Mouse (Mus musculus) left cerebral cortex, adult 11 months (tissue): ENCODE results near the gene Mcrip1.
A peak's percentile ranks its signal among the peaks of the same experiment; 100 is the strongest.
"Not testable (repeated sequence)": the region's sequence is repeated elsewhere in the genome, so short reads cannot be mapped to it uniquely, and the experiment has no call there.

Source experiments
- DNase-seq: peaks from one replicate; pipeline ENCODE4 v3.0.0; 2022; ENCODE audit warnings: low spot score

The Mcrip1 gene

GRCm38 (mm10) chr11:120549168-120549945, at the start of gene Mcrip1:
TSS of gene Mcrip1 (minus strand) at chr11:120549727.
- DNase-seq = peak; percentile 87

- no peak for DNase-seq
Observed at GRCm38 (mm10) chr11:120598990-120599549, 49.5 kb upstream of the Mcrip1 start.

- DNase-seq = peak; percentile 87
Observed at GRCm38 (mm10) chr11:120598283-120598989, 48.9 kb upstream of the Mcrip1 start, which contains the start of the genes Alyref and Anapc11. TSS of gene Alyref (minus strand) at chr11:120598365. TSS of gene Anapc11 (plus strand) at chr11:120598421.

- DNase-seq = no peak
Observed at GRCm38 (mm10) chr11:120597240-120598235, 48.0 kb upstream of the Mcrip1 start.

DNA sequence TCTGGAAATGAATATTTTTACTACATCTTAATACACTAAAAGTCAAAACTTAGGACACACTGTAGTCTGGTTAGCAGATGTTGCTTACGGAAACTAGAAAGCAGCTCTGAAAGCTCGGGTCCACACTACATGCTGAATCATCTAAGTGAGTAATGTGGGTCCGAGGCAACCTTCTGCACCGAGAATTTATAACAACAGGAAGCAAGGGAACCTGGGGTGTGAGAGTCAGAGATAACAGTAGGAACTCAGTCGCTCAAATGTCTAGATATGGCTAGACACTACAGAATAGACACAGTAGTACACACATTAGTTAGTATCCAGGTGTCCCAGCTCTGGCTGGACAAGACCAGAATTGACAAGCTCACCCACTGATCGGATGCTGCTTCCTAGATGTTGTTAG, 39.0 kb upstream of the Mcrip1 start:
- no peak for DNase-seq

DNA sequence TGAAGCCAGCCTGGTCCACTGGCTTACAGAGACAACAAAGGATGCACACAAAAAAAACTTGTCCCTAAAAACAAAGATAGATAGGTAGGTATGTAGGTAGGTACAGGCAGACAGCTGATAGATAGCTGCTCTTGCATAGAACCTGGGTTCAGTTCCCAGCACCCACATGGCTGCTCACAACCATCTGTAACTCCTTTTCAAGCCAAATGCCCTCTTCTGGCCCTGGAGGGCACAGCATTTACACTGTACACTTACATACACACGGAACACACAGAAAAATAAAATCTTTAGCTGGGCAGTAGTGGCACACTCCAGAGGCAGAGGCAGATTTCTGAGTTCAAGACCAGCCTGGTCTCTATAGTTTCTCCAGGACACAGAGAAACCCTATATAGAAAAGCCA, 34.4 kb upstream of the Mcrip1 start:
- DNase-seq = no peak

DNA sequence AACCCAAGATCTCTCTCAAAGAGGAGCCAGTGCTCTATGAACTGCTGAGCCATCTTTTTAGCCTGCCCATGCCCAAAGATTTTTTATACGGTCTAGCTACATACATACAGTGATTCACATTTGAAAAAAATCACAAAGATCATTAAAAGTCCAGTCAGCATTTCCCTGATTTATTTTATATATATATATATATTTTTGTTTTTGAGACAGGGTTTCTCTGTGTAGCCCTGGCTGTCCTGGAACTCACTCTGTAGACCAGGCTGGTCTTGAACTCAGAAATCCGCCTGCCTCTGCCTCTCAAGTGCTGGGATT, 33.4 kb upstream of the Mcrip1 start:
- not testable (repeated sequence) for DNase-seq

GRCm38 (mm10) chr11:120582268-120582981, 32.9 kb upstream of the Mcrip1 start:
- no peak for DNase-seq

- peak; percentile 84 for DNase-seq
Observed at GRCm38 (mm10) chr11:120581490-120582267, 32.2 kb upstream of the Mcrip1 start, which contains the start of gene Arhgdia. TSS of gene Arhgdia (minus strand) at chr11:120581624.

GRCm38 (mm10) chr11:120580871-120581331, 31.4 kb upstream of the Mcrip1 start:
- no peak for DNase-seq

DNA sequence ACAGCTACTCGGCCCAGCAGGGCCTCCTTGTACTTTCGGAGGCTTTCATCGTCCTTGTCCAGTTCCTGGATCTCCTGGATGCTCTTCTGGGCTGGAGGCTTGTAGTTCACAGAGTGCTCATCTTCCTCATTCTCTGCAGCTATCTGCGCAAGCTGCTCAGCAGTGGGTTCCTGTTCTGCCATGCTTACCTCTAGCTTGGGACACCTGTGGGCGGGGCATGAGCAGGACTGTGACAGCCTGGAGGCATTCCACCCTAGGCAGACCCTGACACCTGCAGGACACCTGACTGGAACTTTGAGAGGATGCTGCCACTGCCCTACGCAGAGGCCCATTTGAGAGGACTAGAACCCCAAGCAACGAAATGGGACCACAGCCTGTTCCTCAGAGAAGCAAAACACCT, 30.7 kb upstream of the Mcrip1 start:
- no peak for DNase-seq

DNA sequence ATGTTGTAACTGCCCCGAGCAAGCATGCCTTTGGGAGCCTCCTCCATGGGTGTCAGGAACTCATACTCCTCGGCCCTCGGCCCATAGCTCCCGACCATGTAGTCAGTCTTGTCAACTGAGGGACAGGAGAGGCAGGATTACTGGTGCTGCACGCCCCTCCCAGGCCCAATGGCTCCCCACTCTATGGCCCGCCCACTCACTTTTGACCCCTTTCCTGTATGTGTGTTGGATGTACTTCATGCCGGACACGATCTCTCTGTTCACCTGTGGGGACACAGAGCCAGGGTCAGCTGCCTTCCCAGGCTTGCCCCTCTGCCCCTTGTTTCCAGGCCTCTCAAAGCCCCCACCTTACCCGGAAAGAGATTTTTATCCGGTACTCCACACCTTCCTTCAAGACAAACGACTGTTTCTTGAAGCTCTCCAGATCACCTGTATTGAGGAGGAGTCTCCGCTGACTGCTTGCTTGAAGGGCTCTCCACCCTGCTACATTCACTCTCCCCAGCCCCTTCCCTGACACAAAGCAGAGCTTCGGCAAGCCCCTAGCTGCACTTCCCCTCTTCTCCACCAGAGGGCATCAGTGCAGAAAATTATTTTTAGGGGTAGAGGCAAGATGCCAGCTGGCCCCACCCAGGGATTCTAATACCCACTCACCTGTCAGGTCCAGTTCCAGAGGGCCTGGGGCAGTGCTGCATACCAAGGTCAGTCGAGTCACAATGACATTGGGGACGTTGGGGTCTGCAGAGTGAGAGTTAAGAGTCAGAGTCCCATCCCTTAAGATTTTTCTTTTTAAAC, 30.0 kb upstream of the Mcrip1 start:
- DNase-seq = no peak

DNA sequence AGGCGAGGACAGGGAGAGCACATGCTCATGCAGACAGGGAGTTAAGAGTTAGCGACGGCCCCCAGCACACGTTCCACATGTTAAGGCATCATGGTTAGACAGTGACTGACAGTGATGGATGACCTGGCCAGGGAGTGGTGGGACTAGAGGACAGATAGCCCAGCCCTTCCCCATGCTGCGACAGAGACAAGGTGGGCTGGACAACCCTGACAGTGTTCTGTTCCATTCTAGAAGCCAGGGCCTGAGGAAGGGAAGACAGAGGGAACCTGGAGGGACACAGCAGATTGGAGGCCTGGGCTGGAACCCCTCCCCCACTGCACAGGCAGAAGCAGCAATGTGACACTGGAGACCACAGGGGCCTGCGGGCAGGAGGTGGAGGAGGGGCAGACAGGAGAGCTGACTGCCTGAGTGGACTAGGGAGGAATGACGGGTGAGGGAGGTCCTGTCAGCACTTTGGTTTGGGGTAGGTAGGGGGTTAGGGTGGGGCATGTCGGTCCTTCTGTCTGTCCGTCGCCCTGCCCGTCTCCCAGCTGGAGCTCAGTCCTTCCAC, 29.2 kb upstream of the Mcrip1 start:
- no peak for DNase-seq

- DNase-seq = no peak
Observed at GRCm38 (mm10) chr11:120578024-120578693, 28.6 kb upstream of the Mcrip1 start.

DNA sequence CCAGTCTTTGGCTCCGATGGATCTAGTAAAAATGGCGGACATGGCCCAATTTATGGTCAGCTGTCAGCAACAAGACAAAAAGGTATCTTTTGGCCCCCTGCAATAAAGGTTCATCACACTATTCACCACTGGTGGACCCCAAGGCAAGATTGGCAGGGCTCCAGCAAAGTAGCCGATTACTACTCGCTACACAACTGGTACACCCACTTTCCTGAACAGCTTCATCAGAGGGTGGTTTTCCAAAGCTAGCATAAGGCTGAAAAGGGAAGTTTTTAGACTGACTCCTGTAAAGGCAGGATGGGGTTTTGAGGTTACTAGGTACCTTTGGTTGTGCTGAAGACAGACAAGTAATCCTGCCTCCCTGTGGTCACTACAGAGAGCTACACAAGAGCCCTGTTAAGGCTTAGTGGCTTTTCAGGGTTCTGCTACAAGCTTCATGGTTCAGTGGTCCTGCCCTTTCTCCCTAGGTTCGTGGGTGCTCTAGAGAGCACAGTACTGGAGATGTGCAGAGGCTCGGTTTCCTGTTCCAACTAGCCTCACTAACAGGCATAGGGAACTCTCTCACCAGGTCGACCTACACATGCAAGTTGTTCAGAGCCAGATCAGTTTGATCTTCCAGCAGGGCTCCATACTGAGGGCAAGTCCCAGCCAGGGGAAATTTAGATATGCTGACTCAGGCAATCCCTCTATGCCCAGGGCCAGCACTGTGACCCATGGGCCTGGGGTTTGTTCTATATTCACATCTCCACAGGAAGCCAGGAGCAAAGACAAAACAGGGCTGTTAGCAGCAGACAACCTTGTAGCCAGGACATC, 27.9 kb upstream of the Mcrip1 start:
- no peak for DNase-seq

- no peak for DNase-seq
Observed at GRCm38 (mm10) chr11:120576365-120576981, 26.9 kb upstream of the Mcrip1 start.

- DNase-seq = no peak
Observed at GRCm38 (mm10) chr11:120575940-120576339, 26.4 kb upstream of the Mcrip1 start.
